Mouse (Mus musculus) intestine, postnatal 0 days (tissue): Measurements from ENCODE around the gene H13. TPM values are rescaled to one million over a fixed set of nuclear protein-coding genes. Genes with fewer than 3 reads are reported as not detected.

Source experiments
- ATAC-seq: fragments of 200-750 bp; cut with Nextera tagmentation; 2 replicates; pipeline ENCODE4 v1.8.0; 2017; ENCODE audit warnings: mild to moderate bottlenecking, moderate TSS enrichment, moderate library complexity
- H3K27ac ChIP-seq: fragments of 300-500 bp; sonication (generic); 2 replicates; pipeline ENCODE4 v1.5.1; 2014; ENCODE audit warnings: mild to moderate bottlenecking, low read depth, low read length, moderate library complexity
- H3K27me3 ChIP-seq: fragments of 300-500 bp; sonication (generic); replicated peaks from 2 replicates; pipeline ENCODE4 v1.6.1; 2014; ENCODE audit warnings: low read length, mixed read lengths; ENCODE audit not compliant: control insufficient read depth, insufficient read depth
- H3K36me3 ChIP-seq: fragments of 300-500 bp; sonication (generic); 2 replicates; pipeline ENCODE4 v1.6.1; 2014; ENCODE audit warnings: mild to moderate bottlenecking, moderate library complexity; ENCODE audit not compliant: control insufficient read depth, insufficient read depth
- H3K4me1 ChIP-seq: fragments of 300-500 bp; sonication (generic); replicated peaks from 2 replicates; pipeline ENCODE4 v1.6.1; 2014; ENCODE audit warnings: antibody characterized with exemption, low read length, mixed read lengths; ENCODE audit not compliant: control insufficient read depth, insufficient read depth
- H3K4me2 ChIP-seq: fragments of 300-500 bp; sonication (generic); replicated peaks from 2 replicates; pipeline ENCODE4 v1.6.1; 2014; ENCODE audit warnings: low read depth, mild to moderate bottlenecking, moderate library complexity
- H3K4me3 ChIP-seq: fragments of 300-500 bp; sonication (generic); 2 replicates; pipeline ENCODE4 v1.5.1; 2014; ENCODE audit warnings: low read depth, low read length
- H3K9ac ChIP-seq: fragments of 300-500 bp; sonication (generic); 2 replicates; pipeline ENCODE4 v1.6.1; 2014; ENCODE audit warnings: mild to moderate bottlenecking, low read depth, low read length
- H3K9me3 ChIP-seq: fragments of 300-500 bp; sonication (generic); 2 replicates; pipeline ENCODE4 v1.6.1; 2016; ENCODE audit warnings: mixed run types; ENCODE audit not compliant: control insufficient read depth
- CTCF ChIP-seq: sonication (generic); IDR thresholded peaks from 2 replicates; pipeline ENCODE4 v1.5.1; 2016; ENCODE audit warnings: low read depth, mild to moderate bottlenecking, control low read depth, antibody characterized with exemption, moderate library complexity
- WGBS: fragments of 180-500 bp; shearing (Covaris S2); extraction: QIAGEN DNeasy Blood & Tissue Kit; methylation state at CpG from one replicate; pipeline ENCODE4 v1.1.7; 2014; 5-methylcytosine and 5-hydroxymethylcytosine counted together
- polyA plus RNA-seq: library from polyadenylated mRNA; unstranded; fragments of >200 nt; fragmentation: Nextera tagmentation; extraction: Ambion mirVana; gene quantifications from 2 replicates; pipeline ENCODE4 v1.2.1, GENCODE M21; 2015

H13 gene
- polyA plus RNA-seq, 1 experiment from 2014 or later: 111 TPM

- no peak for ATAC-seq
- Histone ChIP-seq H3K4me3 (no peak overlapping the region), H3K4me1 (peaks cover 21% of the 10 kb centered on the region), H3K27ac (no peak overlapping the region), H3K9ac (no peak overlapping the region), H3K4me2 (no peak overlapping the region), H3K36me3 (no peaks in the 10 kb centered on the region), H3K9me3 (no peaks in the 10 kb centered on the region), H3K27me3 (no peaks in the 10 kb centered on the region)
- no peak for TF ChIP-seq CTCF
- WGBS: 48% methylated on average over 15 of the region's 15 CpGs
Measured at GRCm38 (mm10) chr2:152725178-152725750, 56.0 kb downstream of the H13 start.

GRCm38 (mm10) chr2:152726213-152726612 lies 57.0 kb downstream of the H13 start:
- Histone ChIP-seq H3K27me3 (no peaks in the 10 kb centered on the region), H3K27ac (0 out of 2 replicates have a peak overlapping the region, but pooled peaks have one; percentile 64), H3K4me1 (peaks cover 21% of the 10 kb centered on the region), H3K4me3 (no peak overlapping the region), H3K4me2 (no peak overlapping the region), H3K9ac (no peak overlapping the region), H3K9me3 (no peaks in the 10 kb centered on the region), H3K36me3 (no peaks in the 10 kb centered on the region)
- TF ChIP-seq CTCF: no peak
- 89% methylated on average over 6 of the region's 6 CpGs for WGBS
- no peak for ATAC-seq

GRCm38 (mm10) chr2:152726751-152727335 lies 57.6 kb downstream of the H13 start:
- H3K9me3 ChIP-seq: no peaks in the 10 kb centered on the region
- peak overlapping the region; percentile 64 for H3K27ac ChIP-seq
- H3K36me3 ChIP-seq: no peaks in the 10 kb centered on the region
- H3K27me3 ChIP-seq: no peaks in the 10 kb centered on the region
- H3K4me3 ChIP-seq: no peak overlapping the region
- H3K9ac ChIP-seq: no peak overlapping the region
- H3K4me2 ChIP-seq: no peak overlapping the region
- no peak for TF ChIP-seq CTCF
- H3K4me1 ChIP-seq: peaks cover 22% of the 10 kb centered on the region
- WGBS: 23% methylated on average over 6 of the region's 6 CpGs
- ATAC-seq: peak; percentile 29; the same call in 1 of the 2 replicates

- no peak overlapping the region for H3K4me2 ChIP-seq
- H3K9ac ChIP-seq: no peak overlapping the region
- no peak overlapping the region for H3K4me3 ChIP-seq
- no peaks in the 10 kb centered on the region for H3K27me3 ChIP-seq
- H3K36me3 ChIP-seq: no peaks in the 10 kb centered on the region
- TF ChIP-seq CTCF: no peak
- peaks cover 25% of the 10 kb centered on the region for H3K4me1 ChIP-seq
- H3K27ac ChIP-seq: peak overlapping the region; percentile 29
- ATAC-seq: no peak
- no peaks in the 10 kb centered on the region for H3K9me3 ChIP-seq
- WGBS: 77% methylated on average over 14 of the region's 14 CpGs
Measured at GRCm38 (mm10) chr2:152727795-152728510, 58.7 kb downstream of the H13 start.

GRCm38 (mm10) chr2:152728594-152728993 lies 59.3 kb downstream of the H13 start:
- TF ChIP-seq CTCF: no peak
- 46% methylated on average over 7 of the region's 7 CpGs for WGBS
- Histone ChIP-seq H3K9ac (no peak overlapping the region), H3K36me3 (no peaks in the 10 kb centered on the region), H3K27me3 (no peaks in the 10 kb centered on the region), H3K4me2 (no peak overlapping the region), H3K4me3 (no peak overlapping the region), H3K9me3 (no peaks in the 10 kb centered on the region), H3K4me1 (peaks cover 23% of the 10 kb centered on the region), H3K27ac (peak overlapping the region; percentile 29)
- no peak for ATAC-seq

GRCm38 (mm10) chr2:152729013-152729635 lies 59.9 kb downstream of the H13 start:
- no peak overlapping the region for H3K9ac ChIP-seq
- peaks cover 18% of the 10 kb centered on the region for H3K4me1 ChIP-seq
- H3K27ac ChIP-seq: peak overlapping the region; percentile 66; the same call in 1 of the 2 replicates
- no peaks in the 10 kb centered on the region for H3K9me3 ChIP-seq
- peak; percentile 17 for ATAC-seq
- no peak overlapping the region; the same call in 1 of the 2 replicates for H3K4me2 ChIP-seq
- no peaks in the 10 kb centered on the region for H3K27me3 ChIP-seq
- WGBS: 24% methylated on average over 8 of the region's 8 CpGs
- H3K4me3 ChIP-seq: no peak overlapping the region
- TF ChIP-seq CTCF: no peak
- H3K36me3 ChIP-seq: no peaks in the 10 kb centered on the region
